Comparison of ENCODE assay signal across 8 mouse cellular contexts in the genomic region with DNA sequence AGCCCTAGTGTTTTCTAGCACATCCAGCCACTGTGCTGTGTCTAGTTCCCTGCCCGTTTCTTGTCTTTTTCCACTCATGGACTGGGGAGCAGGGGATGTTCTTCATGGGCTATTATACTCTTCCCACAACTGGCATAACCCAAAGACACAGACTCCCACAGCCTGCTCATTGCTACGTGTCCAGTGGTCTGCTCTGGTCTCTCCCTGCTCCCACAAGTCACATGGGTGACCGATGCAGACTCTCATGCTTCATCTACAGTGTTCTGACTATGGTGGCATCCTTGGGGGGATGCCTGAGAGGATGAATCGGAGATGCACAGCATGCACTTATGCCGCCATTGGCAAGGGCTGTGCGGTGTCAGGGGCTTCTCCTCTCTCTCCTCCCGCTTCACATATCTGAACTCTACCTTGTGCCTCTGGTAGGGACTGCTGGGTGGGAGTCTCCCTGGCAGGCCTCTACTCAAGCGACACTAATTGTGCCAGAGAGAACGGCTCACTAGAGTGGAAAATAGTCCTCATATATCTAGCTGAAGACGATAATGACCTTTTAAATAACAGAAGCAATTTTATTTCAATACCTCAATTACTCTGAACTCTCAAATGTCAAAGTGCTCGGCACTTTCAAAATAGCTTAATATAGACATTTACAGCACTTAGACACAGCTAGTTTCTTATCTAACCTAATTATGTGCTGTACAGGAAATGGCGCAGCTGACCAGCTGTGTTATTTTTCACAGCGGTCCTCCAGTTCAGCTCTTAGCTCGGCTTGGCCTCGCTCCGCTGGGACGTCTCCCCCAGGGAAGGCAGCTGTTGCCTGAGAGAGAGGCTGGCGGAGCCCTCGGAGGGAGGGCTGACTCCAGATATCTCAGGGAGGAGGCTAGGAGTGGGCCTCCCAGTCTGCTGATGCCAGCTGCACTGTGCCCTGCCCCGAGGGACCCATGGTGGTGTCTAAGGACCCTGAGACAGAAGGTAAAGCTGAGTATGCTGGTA. TPM values are rescaled to one million over a fixed set of nuclear protein-coding genes. Genes with fewer than 3 reads are reported as not detected.
DNase-seq lines count a peak whose midpoint lies in the region; ATAC-seq lines count a peak whose summit lies in the region.

No protein-coding gene starts in this region.

- H3K4me1 ChIP-seq in embryonic facial prominence, embryonic 12.5 days, result peaks cover 12% of the 10 kb centered on the region; the same call in 1 of the 2 replicates
- H3K4me1 ChIP-seq in heart, embryonic 11.5 days (ENCODE audit: control insufficient read depth, insufficient read depth, low read length), result peaks cover 12% of the 10 kb centered on the region

- no peak overlapping the region for H3K9ac ChIP-seq in embryonic facial prominence, embryonic 12.5 days
- H3K9ac ChIP-seq in heart, embryonic 11.5 days (ENCODE audit: low read depth, low read length), result no peak overlapping the region

- ATAC-seq in embryonic facial prominence, embryonic 12.5 days (ENCODE audit: insufficient number of reproducible peaks, insufficient read depth, low FRiP score, low TSS enrichment), result peak; percentile 67
- 0 out of 2 replicates have a peak, but pooled peaks have one; percentile 46 for ATAC-seq in heart, embryonic 11.5 days (replicated peaks; ENCODE audit: insufficient number of reproducible peaks, low FRiP score, low TSS enrichment)
- no peak for ATAC-seq in erythroblast, adult 5-6 weeks (replicated peaks; ENCODE audit: low FRiP score, poor library complexity, severe bottlenecking)

- H3K27ac ChIP-seq in embryonic facial prominence, embryonic 12.5 days, result no peak overlapping the region
- peak overlapping the region; percentile 41; the same call in 1 of the 2 replicates for H3K27ac ChIP-seq in heart, embryonic 11.5 days (ENCODE audit: low read depth, low read length)

- no peak overlapping the region for H3K4me3 ChIP-seq in embryonic facial prominence, embryonic 12.5 days
- H3K4me3 ChIP-seq in heart, embryonic 11.5 days (ENCODE audit: low read depth, low read length), result no peak overlapping the region

- WGBS in embryonic facial prominence, embryonic 12.5 days, result 44% methylated on average over 20 of the region's 20 CpGs
- 53% methylated on average over 20 of the region's 20 CpGs for WGBS in heart, embryonic 11.5 days (ENCODE audit: insufficient replicate concordance)

- no peaks in the 10 kb centered on the region for H3K36me3 ChIP-seq in embryonic facial prominence, embryonic 12.5 days
- no peaks in the 10 kb centered on the region for H3K36me3 ChIP-seq in heart, embryonic 11.5 days (ENCODE audit: control insufficient read depth, insufficient read depth, low read length)

- 0 out of 2 replicates have a peak overlapping the region, but pooled peaks have one; percentile 2 for H3K4me2 ChIP-seq in embryonic facial prominence, embryonic 12.5 days (replicated peaks)
- H3K4me2 ChIP-seq in heart, embryonic 11.5 days, result no peak overlapping the region

- peak; percentile 13 to 14 for DNase-seq in adrenal gland, postnatal 36 days
- DNase-seq in kidney, adult 8-10 months, result peak; percentile 15 to 30
- DNase-seq in lung, postnatal 4 days, result peak; percentile 64 to 90
- DNase-seq in layer of hippocampus, adult 18-20 months (ENCODE audit: low spot score in 2 of 2), result no peak
- no peak for DNase-seq in cerebellum, adult 9-10 months

- H3K27me3 ChIP-seq in embryonic facial prominence, embryonic 12.5 days, result no peaks in the 10 kb centered on the region
- H3K27me3 ChIP-seq in heart, embryonic 11.5 days (ENCODE audit: control insufficient read depth, insufficient read depth, low read length), result 0 out of 2 replicates have a peak, but pooled peaks cover 2% of the 10 kb centered on the region

- no peaks in the 10 kb centered on the region for H3K9me3 ChIP-seq in embryonic facial prominence, embryonic 12.5 days
- no peaks in the 10 kb centered on the region for H3K9me3 ChIP-seq in heart, embryonic 11.5 days (replicated peaks; ENCODE audit: control insufficient read depth, low read length)

RNA-seq across cellular contexts. Expression of gene Lrrc18, which starts 40.6 kb away (rescaled TPM):
- total RNA-seq in adrenal gland, postnatal 36 days (2021), result under 1 TPM; 0.50 to 0.79 TPM
- 0.45 and 0.59 TPM in 2 replicates for polyA plus RNA-seq in embryonic facial prominence, embryonic 12.5 days (2016; fragmentation: Nextera tagmentation; extraction: Ambion mirVana)
- polyA plus RNA-seq in heart, embryonic 11.5 days (2014; fragmentation: Nextera tagmentation; extraction: Ambion mirVana), result 0.39 and 0.45 TPM in 2 replicates
- not detected in 2 replicates for total RNA-seq in erythroblast, adult 5-6 weeks (2015; ENCODE audit: low replicate concordance)
- not detected in 2 replicates for total RNA-seq in erythroblast, adult 5-6 weeks (2017; ENCODE audit: low replicate concordance)
- under 1 TPM; 0.42 to 0.43 TPM for total RNA-seq in layer of hippocampus, adult 18-20 months (2021)

Comparison
In these comparisons a context has a peak if more than half of its experiments do, and no peak if none do; other contexts are left out.
1. DNase-seq: peak in adrenal gland, postnatal 36 days (2 of 2), kidney, adult 8-10 months (2 of 2) and lung, postnatal 4 days (2 of 2); none in layer of hippocampus, adult 18-20 months (0 of 2) and cerebellum, adult 9-10 months (single experiment).